Mouse (Mus musculus) urinary bladder, postnatal 14 days (tissue): ENCODE measurements around the gene Pdzrn3.

Source experiments
- DNase-seq: peaks from one replicate; pipeline ENCODE4 v3.0.0; 2021; ENCODE audit warnings: low spot score

The Pdzrn3 gene

DNA sequence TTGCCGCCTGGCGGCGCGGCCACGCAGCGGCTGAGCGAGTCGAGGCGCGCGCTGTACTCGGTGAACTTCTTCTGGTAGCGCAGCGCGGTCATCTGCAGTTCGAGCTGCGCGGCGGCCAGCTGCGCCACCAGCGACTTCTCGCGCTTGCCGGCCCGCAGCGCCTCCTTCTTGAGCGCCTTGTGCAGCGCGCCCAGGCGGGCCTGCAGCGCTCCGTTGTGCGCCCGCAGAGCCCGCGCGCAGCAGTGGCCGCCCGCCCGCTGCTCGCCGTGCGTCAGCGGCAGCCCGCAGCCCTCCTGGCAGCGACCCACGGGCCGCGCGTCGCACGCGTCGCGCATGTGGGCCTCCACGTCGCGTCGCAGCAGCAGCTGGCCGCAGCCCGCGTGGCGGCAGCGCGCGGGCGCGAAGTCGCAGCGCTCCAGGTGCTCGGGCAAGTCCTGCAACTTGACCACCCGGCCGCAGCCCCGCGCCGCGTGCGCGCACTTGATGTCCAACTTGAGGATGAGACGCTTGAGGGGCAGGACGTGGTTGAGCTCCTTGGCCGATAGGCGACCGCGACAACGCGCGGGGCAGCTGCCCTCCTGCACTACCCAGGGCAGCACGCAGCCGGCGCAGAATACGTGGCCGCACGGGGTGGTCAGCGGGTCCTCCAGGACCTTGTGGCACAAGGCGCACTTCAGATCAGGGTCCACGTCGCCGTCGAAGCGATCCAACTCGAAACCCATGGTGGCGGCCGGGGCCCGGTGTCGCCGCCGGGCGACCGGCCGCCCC, at the start of gene Pdzrn3:
Gene Pdzrn3 (minus strand): TSS at position 731 of the 768 bp plus-strand sequence.
- peak; percentile 70 for DNase-seq

DNA sequence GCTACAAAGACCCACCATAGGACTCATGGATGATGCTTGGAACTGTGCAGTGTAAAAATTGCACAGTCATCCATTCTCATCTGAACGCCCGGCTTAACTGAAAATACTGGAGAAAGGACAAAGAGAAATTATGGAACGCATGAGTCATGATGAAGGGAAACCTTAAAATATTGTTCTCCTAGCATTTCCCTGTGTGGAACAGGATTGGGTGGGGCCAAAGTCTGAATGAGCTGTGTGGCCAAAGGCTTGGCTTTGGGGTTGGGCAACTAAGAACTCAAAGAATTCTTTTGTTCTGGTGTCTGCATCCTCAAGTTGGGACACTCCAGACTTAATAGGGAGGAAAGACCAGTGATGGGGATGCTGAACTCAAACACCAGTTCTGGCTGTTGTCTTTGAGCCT, 49.6 kb upstream of the Pdzrn3 start:
- no peak for DNase-seq

DNA sequence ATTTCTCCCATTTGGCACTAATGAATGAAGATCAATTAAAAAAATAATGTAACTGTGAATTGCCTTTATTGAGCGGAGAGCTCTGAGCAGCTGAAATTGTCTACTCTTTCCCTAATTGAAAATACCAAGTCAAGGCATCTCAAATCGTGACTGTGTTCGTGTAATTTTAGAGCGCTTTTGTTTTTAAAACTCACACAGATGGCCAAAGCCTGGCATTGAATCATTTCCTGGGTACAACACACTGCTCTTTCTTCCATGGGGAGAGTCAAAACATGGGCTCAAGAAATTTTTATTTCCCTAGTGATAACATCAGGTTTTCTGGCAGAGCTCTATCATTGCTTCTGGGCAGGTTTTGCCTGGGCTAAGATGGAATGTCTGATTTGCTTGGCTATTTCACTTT, 48.6 kb upstream of the Pdzrn3 start:
- no peak for DNase-seq

DNA sequence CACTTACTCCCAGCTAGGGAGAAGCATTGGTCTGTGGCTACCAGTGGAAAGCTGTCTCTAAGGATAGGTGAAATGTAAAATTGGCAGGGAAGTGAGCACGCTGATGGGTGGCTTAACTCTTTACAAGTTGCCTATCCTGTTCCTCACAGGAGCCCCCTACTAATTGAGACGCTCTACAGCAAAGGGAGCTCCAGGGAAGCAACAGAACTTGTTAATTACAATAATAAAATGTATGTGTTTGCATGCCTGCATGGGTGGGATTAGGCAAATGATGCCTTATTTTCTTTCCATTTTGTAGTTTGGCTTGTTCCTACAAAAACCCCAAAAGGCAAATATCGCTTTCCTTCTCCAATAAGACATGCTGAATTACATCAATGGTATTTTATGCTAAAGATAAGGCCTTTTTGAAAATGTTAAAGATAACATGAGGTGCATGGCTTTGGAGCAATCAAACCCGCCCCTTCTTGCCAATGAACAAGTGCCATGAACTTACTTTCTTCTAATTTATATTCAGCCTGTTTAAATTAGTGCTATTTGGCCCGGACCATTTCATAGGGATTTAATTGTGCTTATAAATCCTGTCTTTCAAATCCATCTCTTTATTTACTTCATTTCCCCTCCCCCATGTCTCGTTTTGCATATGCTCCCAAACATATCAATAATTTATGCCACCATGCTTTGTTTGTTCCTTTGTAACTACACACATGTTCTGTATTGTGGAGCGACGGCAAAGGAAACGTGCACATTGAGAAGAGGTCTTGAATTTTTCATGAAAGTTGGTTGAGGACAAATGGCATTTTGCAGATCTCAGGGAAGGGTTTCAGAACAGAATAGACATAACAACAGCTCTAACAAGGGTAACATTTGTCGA, 44.6 kb upstream of the Pdzrn3 start:
- DNase-seq: no peak

DNA sequence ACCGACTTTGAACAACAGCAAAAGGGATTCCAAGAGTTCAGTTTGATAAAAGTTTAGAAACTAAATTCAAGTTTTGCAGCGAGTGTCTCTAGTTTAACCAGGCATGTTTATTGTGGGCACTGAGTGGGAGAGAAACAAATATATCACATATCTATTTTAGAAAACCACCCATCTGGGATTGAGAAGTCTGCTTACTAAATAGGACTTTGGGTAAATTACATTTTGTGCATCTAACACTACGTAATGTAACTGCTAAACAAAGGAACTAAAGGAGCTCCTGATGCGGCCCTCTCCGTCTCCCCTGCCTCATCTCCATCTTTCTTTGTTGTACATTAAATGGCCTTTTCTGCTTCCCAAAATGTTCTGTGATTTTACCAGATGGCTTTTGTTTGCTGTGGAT, 40.5 kb upstream of the Pdzrn3 start:
- no peak for DNase-seq

DNA sequence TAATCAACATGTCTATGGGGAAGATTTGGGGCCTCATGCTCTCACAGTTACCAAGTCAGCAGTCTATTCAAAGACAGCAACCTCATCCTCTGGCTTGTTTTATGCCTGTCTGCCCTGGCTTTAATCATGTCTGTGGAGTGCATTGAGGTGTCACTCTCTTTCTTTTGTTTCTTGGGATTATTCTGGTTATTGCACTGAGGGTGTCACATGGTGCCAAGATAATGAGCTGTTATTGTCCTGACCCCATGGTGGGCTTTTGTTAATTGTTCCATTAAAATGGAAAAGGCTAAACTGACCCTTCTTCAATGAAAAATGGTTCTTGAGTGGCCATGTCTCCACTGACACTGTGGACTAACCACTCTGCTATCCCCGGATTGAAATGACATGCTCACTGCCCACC, 34.0 kb upstream of the Pdzrn3 start:
- DNase-seq: no peak

DNA sequence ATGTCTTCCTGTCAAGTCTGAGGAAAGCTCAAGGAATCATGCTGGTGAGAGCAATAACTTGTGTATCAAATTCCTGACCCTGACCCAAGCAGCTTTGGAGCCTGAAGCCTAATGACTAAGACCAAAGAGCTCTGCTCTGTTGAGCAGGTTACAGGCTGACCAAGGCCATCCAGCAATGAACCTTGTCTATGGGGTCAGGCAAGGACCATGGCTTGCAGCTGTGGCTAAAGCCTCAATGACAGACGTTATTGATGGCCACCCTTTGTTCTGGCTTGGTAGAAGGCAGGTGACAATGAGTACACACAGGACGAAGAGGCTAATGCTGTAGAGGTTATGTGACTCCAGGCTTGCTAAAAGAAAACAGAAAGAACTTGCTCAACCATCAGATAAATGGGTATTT, 33.4 kb upstream of the Pdzrn3 start:
- no peak for DNase-seq

DNA sequence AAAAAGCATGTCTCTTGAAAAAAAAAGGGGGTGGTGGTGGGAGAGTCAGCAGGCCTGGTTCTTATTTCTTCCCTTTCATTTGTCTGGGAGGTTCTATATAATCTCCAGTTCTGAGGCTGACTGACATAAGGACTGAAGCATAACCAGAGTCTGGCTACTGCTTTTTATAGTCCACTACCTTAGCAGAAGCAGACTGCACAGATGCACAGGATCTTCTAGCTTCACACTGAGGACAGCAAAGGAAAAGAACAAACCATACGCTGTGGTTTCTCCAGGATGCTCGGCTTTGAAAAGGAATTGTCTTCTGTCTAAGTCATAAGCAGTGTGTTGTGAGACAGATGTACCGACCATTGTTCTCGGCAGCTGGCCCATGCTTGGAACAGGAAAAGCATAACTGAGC, 19.0 kb upstream of the Pdzrn3 start:
- DNase-seq: no peak

DNA sequence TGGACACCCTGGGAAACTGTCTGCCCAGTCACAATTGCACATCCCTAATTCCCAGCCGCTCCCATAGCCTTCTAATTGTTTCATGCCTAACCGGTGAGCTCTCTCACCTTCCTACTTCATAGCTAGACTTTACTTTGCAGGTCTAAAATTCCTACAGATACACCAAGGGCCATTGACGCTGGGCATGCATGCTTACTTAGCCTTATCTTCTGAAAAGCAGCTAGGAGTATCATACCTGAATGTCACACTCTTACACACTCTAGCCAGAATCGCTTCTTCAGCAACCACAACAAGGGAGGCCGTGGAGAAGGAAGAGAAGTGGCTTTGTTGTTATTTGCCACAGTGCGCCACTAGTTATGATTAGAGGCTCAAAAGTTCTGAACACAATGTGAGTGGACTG, 18.2 kb upstream of the Pdzrn3 start:
- DNase-seq: no peak

DNA sequence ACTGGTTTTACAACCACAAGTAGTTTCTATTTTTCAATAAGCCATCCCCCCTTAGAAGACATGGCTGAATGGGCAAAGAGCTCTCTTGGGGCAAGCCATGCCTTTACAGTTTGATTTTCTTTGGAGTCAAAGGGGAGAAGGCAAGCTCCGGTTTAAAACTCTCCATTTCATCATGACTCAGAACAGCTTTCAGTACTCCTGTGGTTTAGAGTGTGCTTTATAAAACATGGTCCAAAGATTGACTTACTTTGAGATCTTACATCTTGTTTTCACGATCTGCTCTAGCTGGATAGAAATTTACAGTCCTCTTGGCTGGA, 15.1 kb upstream of the Pdzrn3 start:
- DNase-seq: no peak

DNA sequence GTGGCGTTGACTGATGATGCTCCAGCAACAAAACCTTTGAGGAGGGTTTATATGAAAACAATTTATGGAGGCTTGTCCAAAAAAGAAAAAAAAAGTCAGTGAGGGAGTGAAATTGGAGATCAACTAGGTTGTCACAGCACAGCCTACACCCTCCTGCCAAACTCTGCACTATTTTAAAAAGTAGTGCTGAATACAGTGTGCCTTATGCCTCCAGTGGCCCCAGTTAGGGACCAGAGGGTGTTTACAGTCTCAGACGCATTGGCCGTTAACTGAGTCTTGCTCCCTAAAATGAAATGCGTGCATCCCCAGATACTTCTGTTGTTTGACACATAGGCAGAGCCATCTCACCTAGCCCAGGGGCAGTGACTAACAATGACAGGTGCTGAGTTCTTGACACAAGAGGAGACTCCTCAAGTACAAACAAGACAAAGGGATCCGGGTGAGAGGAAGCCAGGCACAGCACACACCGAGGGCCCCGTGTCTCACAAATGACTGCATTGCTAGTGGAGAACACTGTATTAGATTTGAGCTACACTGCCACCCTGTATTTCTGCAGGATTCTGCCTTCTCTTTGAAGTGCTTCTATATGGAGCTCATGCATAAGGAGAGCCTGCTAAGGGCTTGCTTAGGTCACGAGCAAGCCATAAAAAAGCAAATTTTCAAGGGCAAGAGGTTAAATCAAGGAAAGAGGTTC, 14.6 kb upstream of the Pdzrn3 start:
- DNase-seq: no peak

DNA sequence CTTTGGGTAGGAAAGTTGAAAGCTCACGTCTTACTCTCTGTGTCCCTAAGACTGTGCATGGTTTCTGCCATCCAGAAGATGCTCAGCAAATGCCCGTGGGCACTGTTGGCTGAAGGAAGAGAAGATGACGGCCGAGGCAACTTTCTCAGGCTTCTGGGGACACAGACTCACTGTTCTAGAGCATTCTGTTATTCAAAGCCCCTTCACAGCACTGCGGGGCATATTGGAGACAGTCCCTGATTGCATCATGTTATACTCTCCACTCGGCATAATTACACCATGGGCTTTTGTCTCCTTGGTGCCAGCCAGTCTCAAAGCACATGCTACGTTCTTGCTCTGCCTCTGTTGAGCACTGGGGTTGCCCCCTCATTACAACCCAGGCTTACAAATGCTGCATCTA, 7.8 kb upstream of the Pdzrn3 start:
- no peak for DNase-seq

DNA sequence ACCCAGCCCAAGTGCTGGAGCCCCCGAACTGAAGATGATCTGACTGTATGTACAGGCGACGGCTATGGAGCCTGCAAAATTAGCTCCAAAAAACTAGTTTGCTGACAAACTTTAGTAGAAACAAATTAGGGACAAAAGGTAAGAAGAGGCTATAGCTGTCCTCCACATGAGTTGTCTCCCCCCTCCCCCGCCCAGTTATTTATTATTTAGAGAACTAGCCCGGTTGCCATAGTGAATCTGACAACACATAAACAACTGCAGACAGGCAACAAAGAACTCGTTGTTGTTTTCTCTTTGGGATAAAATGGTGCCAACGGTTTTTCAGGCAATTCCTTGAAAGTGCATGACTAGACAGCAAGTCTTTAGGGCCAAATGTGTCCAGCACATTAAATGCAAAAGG, 7.3 kb upstream of the Pdzrn3 start:
- DNase-seq: no peak

DNA sequence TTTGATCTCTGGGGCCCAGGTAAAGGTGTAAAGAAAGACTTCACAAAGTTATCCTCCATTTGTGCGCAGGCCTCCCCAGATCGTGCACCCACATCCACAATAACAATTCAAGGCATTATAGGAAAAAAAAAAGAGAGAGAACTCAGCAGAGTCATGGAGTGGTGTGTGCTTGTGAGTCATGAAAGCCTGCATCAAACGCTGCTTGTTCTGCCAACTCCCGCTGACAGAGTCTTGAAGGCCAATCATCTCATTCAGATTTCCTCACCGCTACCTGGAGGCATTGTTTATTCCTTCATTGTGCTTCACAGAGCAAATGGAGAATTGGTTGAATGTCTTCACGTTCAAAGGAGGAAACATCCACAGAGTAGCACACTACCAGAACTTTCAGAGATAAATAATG, 6.8 kb upstream of the Pdzrn3 start:
- no peak for DNase-seq

DNA sequence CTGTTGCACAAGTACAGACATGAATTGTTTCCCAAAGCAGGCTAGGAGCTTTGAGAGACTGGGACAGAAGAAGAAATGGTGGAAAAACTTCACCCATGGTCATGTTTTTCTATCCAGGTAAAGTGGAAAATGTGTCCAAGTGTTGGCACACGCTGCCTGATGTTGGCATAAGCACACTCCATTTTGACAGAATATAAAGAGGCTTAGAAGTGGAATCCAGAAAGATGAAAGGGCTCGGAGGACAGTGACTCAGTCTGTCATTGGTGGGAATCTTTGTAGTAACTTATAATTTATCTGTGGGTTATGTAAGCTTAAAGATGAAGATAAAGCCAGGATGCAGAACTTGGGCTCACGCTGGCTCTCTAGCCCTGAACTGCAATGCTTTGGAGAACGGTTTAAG, 5.2 kb upstream of the Pdzrn3 start:
- no peak for DNase-seq

DNA sequence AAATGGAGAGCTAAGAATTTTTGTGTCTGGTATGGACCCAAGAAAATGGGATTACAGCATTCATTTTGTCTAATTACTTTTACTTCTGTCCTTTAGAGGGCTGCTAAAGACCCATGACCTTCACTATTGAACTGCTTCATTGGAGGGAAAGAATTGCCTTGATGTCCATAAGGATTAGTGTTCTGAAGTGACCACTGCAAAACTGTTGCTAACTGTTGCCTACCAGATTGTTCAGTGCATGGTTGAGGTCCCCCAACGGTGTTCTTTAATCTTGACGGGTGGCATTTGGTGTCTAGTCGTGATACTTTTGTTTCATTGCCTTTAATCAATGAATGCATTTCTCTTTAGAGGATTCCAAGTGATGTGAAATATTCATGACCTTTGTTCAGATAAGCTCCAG, 1.8 kb upstream of the Pdzrn3 start:
- DNase-seq: no peak

DNA sequence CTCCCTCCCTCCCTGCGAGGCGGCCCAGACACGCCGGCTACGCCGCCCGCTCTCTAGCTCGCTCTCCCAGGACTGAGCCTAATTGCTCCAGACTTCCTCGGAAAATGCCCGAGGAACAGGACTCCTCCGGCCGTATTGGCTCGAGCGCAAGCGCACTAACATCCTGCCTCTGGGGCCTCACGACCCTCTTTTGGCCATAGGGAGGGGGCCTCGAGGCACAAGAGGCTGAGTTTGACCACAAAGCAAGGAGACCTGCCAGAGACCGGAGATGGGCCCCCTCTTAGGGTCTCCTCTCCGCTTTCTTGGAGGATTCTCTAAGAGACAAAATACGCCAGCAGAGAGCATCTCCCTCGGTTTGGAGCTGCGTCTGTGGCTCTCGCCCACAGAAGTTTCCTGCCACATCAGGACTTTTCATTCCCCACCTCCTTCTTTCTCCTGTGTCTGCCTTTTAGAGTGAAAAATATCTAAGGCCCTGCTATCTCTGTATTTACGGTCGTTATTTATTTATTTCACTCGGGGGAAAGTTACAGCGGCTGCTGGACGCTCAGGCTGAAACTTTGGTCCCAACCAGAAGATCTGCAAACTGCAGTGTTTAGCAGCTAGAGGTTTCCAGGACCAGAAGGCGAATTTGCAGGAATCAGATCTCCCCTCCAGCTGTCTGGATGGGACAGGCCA, 375 bp upstream of the Pdzrn3 start:
- DNase-seq: peak; percentile 78

DNA sequence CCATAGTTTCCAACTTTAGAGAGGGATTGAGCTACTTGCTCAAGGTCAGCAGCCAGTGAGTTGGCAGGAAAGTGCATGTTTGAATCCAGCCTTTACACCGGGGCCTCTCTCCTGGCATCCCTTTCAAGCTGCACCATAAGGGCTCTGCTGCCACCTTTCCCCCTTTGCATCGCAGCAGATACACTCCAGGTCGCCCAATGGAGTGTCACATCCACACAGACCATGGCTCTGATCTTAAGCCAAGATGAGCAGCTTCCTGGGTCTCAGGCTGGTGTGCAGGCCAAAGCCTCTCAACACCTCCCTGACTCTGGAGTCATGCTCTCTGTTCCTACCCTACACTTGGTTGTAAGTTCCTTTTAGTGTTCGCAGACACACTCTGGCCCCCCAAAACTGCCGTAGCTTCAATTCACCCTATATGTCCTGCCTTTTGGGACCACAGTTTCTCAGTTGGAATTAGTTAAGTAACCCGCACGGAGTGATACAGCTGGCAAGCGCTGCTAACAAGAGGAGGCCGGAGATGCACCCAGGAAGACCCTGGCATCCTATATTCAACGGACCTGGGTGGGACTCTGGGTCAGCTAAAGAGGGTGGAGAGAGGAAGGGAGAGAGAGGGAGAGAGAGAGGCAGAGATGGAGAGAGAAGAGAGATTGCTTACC, 1.1 kb downstream of the Pdzrn3 start:
- DNase-seq: no peak

DNA sequence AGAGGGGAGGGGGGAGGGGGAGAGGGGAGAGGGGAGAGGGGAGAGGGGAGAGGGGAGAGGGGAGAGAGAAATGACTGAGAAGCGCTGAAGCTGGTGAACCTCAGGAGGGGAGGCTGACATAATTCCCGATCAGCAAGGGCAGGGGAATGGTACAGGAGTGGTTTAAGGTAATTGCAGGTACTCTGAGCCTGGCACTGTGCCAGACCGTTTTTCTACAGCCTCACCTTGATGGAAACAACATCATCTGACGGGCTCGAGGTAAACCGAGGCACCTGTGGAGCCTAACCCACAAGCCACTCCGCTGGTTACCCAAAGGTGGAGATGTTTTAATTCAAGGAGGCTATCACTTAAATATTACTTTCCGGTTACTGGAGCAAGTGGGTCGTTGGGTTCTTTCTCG, 1.6 kb downstream of the Pdzrn3 start:
- no peak for DNase-seq

DNA sequence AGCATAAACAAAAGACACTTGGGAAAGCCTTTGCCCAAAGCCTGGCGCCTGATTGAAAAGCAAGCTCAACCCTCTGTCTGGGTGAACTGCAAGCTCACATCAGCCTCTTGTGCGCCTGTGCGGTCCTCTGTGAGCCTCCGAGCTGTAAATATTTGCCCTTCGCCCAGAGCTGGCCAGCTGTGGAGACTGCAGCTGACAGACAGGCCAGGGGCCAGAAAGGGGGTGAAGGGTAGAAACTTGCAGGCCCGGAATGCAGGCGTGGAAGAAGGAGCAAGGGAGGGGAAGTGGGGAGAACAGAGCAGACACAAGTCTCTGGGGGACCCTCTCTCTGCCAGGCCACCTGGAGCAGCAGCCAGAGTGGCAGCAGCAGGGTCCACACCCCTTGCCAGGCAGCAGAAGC, 3.0 kb downstream of the Pdzrn3 start:
- peak; percentile 63 for DNase-seq

DNA sequence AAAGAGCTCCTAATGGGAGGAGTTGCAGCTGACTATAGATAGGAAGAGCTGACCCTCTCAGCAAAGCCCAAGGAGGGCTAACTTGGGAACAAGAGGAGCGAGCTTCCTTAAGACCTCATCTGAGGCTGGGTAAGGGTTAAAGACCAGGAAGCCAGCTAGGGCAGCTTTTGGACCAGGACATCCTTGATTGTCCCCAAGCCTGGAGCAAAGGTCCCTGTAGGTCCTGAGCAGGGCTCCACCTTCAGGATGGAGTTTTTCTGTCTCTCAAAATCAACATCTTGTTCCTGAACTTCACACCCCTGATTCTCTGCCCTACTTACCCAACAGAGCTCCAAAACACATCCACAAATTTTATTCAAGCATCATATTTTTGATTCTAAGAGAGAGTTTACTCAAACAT, 3.5 kb downstream of the Pdzrn3 start:
- no peak for DNase-seq

DNA sequence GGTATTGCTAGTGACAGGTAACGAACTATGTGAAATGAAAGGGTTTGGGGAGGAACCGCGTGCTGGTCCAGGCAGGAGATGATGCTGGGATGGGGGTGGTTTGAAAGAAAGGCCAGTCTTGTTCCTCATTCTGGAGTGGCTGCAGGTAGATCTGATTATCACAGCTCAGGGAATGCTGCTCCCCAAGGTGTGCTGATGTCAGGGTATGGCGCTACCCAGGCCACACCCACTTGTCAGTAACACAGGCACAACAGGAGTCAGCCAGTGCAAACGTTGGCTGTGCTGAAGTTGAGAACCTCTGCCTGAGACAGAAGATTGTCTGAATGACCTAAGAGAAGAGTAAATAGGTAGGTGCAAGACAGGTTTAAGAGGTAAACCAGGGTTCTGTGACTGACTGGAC, 4.7 kb downstream of the Pdzrn3 start:
- no peak for DNase-seq
